Mouse (Mus musculus) myocyte (in vitro differentiated cells): Measurements from ENCODE around the gene Aif1. TPM values are rescaled to one million over a fixed set of nuclear protein-coding genes. Genes with fewer than 3 reads are reported as not detected.
A peak's percentile ranks its signal among the peaks of the same experiment; 100 is the strongest.

Experiments used
- H3K27me3 ChIP-seq: one replicate; pipeline ENCODE4 v1.6.1; 2011; ENCODE audit not compliant: control insufficient read depth, insufficient read depth, insufficient read length
- H3K36me3 ChIP-seq: one replicate; pipeline ENCODE4 v1.6.1; 2011; ENCODE audit not compliant: control insufficient read depth, insufficient read depth
- H3K4me2 ChIP-seq: one replicate; pipeline ENCODE4 v1.6.1; 2011; ENCODE audit warnings: low read depth, control low read depth
- H3K4me3 ChIP-seq: one replicate; pipeline ENCODE4 v1.5.1; 2011; ENCODE audit warnings: mild to moderate bottlenecking, control low read depth, moderate library complexity
- H3K79me2 ChIP-seq: one replicate; pipeline ENCODE4 v1.6.1; 2011; ENCODE audit not compliant: control insufficient read depth, insufficient read depth
- H3ac ChIP-seq: one replicate; pipeline ENCODE4 v1.6.1; 2011; ENCODE audit not compliant: control insufficient read depth, insufficient read length
- CEBPB ChIP-seq: IDR thresholded peaks from 2 replicates; pipeline ENCODE4 v1.6.1; 2011; ENCODE audit warnings: mild to moderate bottlenecking, moderate library complexity; ENCODE audit not compliant: poor library complexity, insufficient read depth, severe bottlenecking
- E2F4 ChIP-seq: IDR thresholded peaks from one replicate; pipeline ENCODE4 v1.6.1; 2011; ENCODE audit warnings: mild to moderate bottlenecking, control low read depth, moderate library complexity; ENCODE audit not compliant: insufficient read depth
- MAX ChIP-seq: IDR thresholded peaks from one replicate; pipeline ENCODE4 v1.6.1; 2011; ENCODE audit warnings: low read depth, mild to moderate bottlenecking, control low read depth
- MYOD1 ChIP-seq, 3 experiments: IDR thresholded peaks; one replicate each; pipeline ENCODE4 v1.6.1; 2011; ENCODE audit warnings: control low read depth in 2 of 3, low read depth in 2 of 3, mild to moderate bottlenecking in 2 of 3, moderate library complexity in 1 of 3; ENCODE audit not compliant: insufficient read length in 2 of 3, control insufficient read depth in 1 of 3
- MYOG ChIP-seq, 3 experiments: IDR thresholded peaks; one replicate each; pipeline ENCODE4 v1.6.1; 2011; ENCODE audit warnings: control low read depth in 2 of 3, low read depth in 2 of 3, mild to moderate bottlenecking in 2 of 3; ENCODE audit not compliant: insufficient read length in 2 of 3, control insufficient read depth in 1 of 3, insufficient read depth in 1 of 3
- POLR2A ChIP-seq: IDR thresholded peaks from one replicate; pipeline ENCODE4 v1.6.1; 2011; ENCODE audit warnings: low read depth, mild to moderate bottlenecking, control low read depth, moderate library complexity; ENCODE audit not compliant: insufficient read length
- POLR2AphosphoS2 ChIP-seq: IDR thresholded peaks from one replicate; pipeline ENCODE4 v1.6.1; 2011; ENCODE audit warnings: low read depth, control low read depth; ENCODE audit not compliant: insufficient read length
- REST ChIP-seq: IDR thresholded peaks from one replicate; pipeline ENCODE4 v1.6.1; 2011; ENCODE audit warnings: mild to moderate bottlenecking, control low read depth, moderate library complexity; ENCODE audit not compliant: insufficient read depth, insufficient read length
- SRF ChIP-seq: IDR thresholded peaks from one replicate; pipeline ENCODE4 v1.6.1; 2011; ENCODE audit warnings: low read depth; ENCODE audit not compliant: control insufficient read depth, insufficient read length
- TCF12 ChIP-seq: IDR thresholded peaks from one replicate; pipeline ENCODE4 v1.6.1; 2011; ENCODE audit warnings: mild to moderate bottlenecking, control low read depth; ENCODE audit not compliant: poor library complexity, insufficient read depth, severe bottlenecking
- TCF3 ChIP-seq: IDR thresholded peaks from one replicate; pipeline ENCODE4 v1.6.1; 2011; ENCODE audit warnings: low read depth, control low read depth; ENCODE audit not compliant: insufficient read length
- USF1 ChIP-seq: IDR thresholded peaks from one replicate; pipeline ENCODE4 v1.6.1; 2011; ENCODE audit warnings: low read depth, mild to moderate bottlenecking, control low read depth, moderate library complexity
- polyA plus RNA-seq: library from polyadenylated mRNA; unstranded; fragments of >200 nt; fragmentation: generic; extraction: Trizol; gene quantifications from one replicate; pipeline ENCODE4 v1.2.1, GENCODE M21; 2012; ENCODE audit warnings: missing spikeins

Aif1 gene
- polyA plus RNA-seq, 1 experiment, result not detected

- Histone ChIP-seq H3K27me3 (no peaks in the 10 kb centered on the region), H3K79me2 (peaks cover 48% of the 10 kb centered on the region), H3K4me3 (peak overlapping the region; percentile 89), H3ac (peak overlapping the region; percentile 94), H3K36me3 (peaks cover 13% of the 10 kb centered on the region), H3K4me2 (peak overlapping the region; percentile 81)
- peak; percentile 81 for TF ChIP-seq POLR2AphosphoS2
- TF ChIP-seq E2F4, result no peak
- TF ChIP-seq SRF, result peak; percentile 38
- TF ChIP-seq CEBPB, result no peak
- TF ChIP-seq POLR2A, result peak; percentile 67
These were observed 40.1 kb downstream of the Aif1 start for GRCm38 (mm10) chr17:35135591-35136320.

GRCm38 (mm10) chr17:35134801-35135590 is 40.9 kb downstream of the Aif1 start, which contains the start of gene Bag6:
TSS of gene Bag6 (plus strand) at chr17:35135178.
- Histone ChIP-seq H3K36me3 (peaks cover 12% of the 10 kb centered on the region), H3K27me3 (no peaks in the 10 kb centered on the region), H3ac (peak within 1 kb of the TSS; percentile 94), H3K4me3 (peak within 1 kb of the TSS; percentile 89), H3K4me2 (peak within 1 kb of the TSS; percentile 94), H3K79me2 (peaks cover 48% of the 10 kb centered on the region)
- TF ChIP-seq MYOD1 (IDR thresholded peaks at IDR 0.05; ENCODE audit: control insufficient read depth in 1 of 3, insufficient read length in 2 of 3, low read depth in 2 of 3) (no peak), REST (no peak), POLR2AphosphoS2 (no peak), POLR2A (no peak), E2F4 (peak; percentile 39), CEBPB (no peak), SRF (no peak), TCF12 (no peak), MAX (peak; percentile 99), USF1 (no peak), MYOG (IDR thresholded peaks at IDR 0.05; ENCODE audit: control insufficient read depth in 1 of 3, insufficient read depth in 1 of 3, insufficient read length in 2 of 3, low read depth in 2 of 3) (no peak), TCF3 (no peak)

- Histone ChIP-seq H3K79me2 (peaks cover 33% of the 10 kb centered on the region), H3K4me3 (no peak overlapping the region), H3K36me3 (peaks cover 3% of the 10 kb centered on the region), H3K4me2 (no peak overlapping the region), H3ac (no peak overlapping the region), H3K27me3 (no peaks in the 10 kb centered on the region)
- TF ChIP-seq POLR2A, result no peak
- TF ChIP-seq SRF, result no peak
- no peak for TF ChIP-seq USF1
- no peak for TF ChIP-seq MAX
- TF ChIP-seq MYOD1 (IDR thresholded peaks at IDR 0.05; ENCODE audit: control insufficient read depth in 1 of 3, insufficient read length in 2 of 3, low read depth in 2 of 3), result no peak
- TF ChIP-seq E2F4, result no peak
- TF ChIP-seq TCF12, result no peak
- TF ChIP-seq TCF3, result no peak
These were observed 42.4 kb downstream of the Aif1 start for GRCm38 (mm10) chr17:35133517-35133916.

- peaks cover 33% of the 10 kb centered on the region for H3K79me2 ChIP-seq
- no peak for TF ChIP-seq TCF3
- TF ChIP-seq MAX, result no peak
- TF ChIP-seq REST, result no peak
- TF ChIP-seq E2F4, result no peak
- no peak for TF ChIP-seq MYOD1 (IDR thresholded peaks at IDR 0.05; ENCODE audit: control insufficient read depth in 1 of 3, insufficient read length in 2 of 3, low read depth in 2 of 3)
- TF ChIP-seq SRF, result no peak
- no peak for TF ChIP-seq MYOG (IDR thresholded peaks at IDR 0.05; ENCODE audit: control insufficient read depth in 1 of 3, insufficient read depth in 1 of 3, insufficient read length in 2 of 3, low read depth in 2 of 3)
- no peak for TF ChIP-seq USF1
- no peak overlapping the region for H3K4me3 ChIP-seq
- no peak overlapping the region for H3ac ChIP-seq
- H3K36me3 ChIP-seq, result no peaks in the 10 kb centered on the region
- no peaks in the 10 kb centered on the region for H3K27me3 ChIP-seq
- no peak overlapping the region for H3K4me2 ChIP-seq
These were observed 43.7 kb downstream of the Aif1 start for GRCm38 (mm10) chr17:35132174-35132560.

- Histone ChIP-seq H3ac (no peak within 1 kb of the TSS), H3K4me3 (no peak within 1 kb of the TSS), H3K79me2 (peaks cover 33% of the 10 kb centered on the region), H3K4me2 (no peak within 1 kb of the TSS), H3K27me3 (no peaks in the 10 kb centered on the region), H3K36me3 (no peaks in the 10 kb centered on the region)
- TF ChIP-seq TCF12, result no peak
- no peak for TF ChIP-seq MYOD1 (IDR thresholded peaks at IDR 0.05; ENCODE audit: control insufficient read depth in 1 of 3, insufficient read length in 2 of 3, low read depth in 2 of 3)
- TF ChIP-seq POLR2AphosphoS2, result no peak
- no peak for TF ChIP-seq E2F4
- TF ChIP-seq SRF, result no peak
- TF ChIP-seq POLR2A, result no peak
- TF ChIP-seq MYOG (IDR thresholded peaks at IDR 0.05; ENCODE audit: control insufficient read depth in 1 of 3, insufficient read depth in 1 of 3, insufficient read length in 2 of 3, low read depth in 2 of 3), result no peak
- TF ChIP-seq MAX, result no peak
- TF ChIP-seq CEBPB, result no peak
- TF ChIP-seq USF1, result no peak
- no peak for TF ChIP-seq TCF3
- TF ChIP-seq REST, result no peak
These were observed 44.2 kb downstream of the Aif1 start, which contains the start of gene Apom for GRCm38 (mm10) chr17:35131500-35132173. TSS of gene Apom (minus strand) at chr17:35132050.
